Mouse (Mus musculus): ENCODE data around the gene Gfod1.

Gfod1 gene

GRCm38 (mm10) chr13:43304018-43304431 is at the start of gene Gfod1:
Gene Gfod1, minus strand, starts transcription at chr13:43304172.
- peak; percentile 95 for DNase-seq

GRCm38 (mm10) chr13:43353356-43353755 is 49.4 kb upstream of the Gfod1 start:
- DNase-seq = no peak

- DNase-seq = no peak
Measured at GRCm38 (mm10) chr13:43350489-43351169, 46.7 kb upstream of the Gfod1 start.

- DNase-seq = no peak
Measured at GRCm38 (mm10) chr13:43349376-43349775, 45.4 kb upstream of the Gfod1 start.

GRCm38 (mm10) chr13:43346825-43347224 is 42.9 kb upstream of the Gfod1 start:
- DNase-seq = no peak

GRCm38 (mm10) chr13:43338632-43339031 is 34.7 kb upstream of the Gfod1 start:
- no peak for DNase-seq

- no peak for DNase-seq
Measured at GRCm38 (mm10) chr13:43338001-43338400, 34.0 kb upstream of the Gfod1 start.

- DNase-seq = no peak
Measured at GRCm38 (mm10) chr13:43336425-43337221, 32.7 kb upstream of the Gfod1 start.

- DNase-seq = peak; percentile 52
Measured at GRCm38 (mm10) chr13:43332591-43332990, 28.6 kb upstream of the Gfod1 start.

- no peak for DNase-seq
Measured at GRCm38 (mm10) chr13:43331721-43332444, 27.9 kb upstream of the Gfod1 start.

GRCm38 (mm10) chr13:43325427-43325826 is 21.5 kb upstream of the Gfod1 start:
- no peak for DNase-seq

GRCm38 (mm10) chr13:43321492-43321891 is 17.5 kb upstream of the Gfod1 start:
- no peak for DNase-seq

GRCm38 (mm10) chr13:43319396-43319795 is 15.4 kb upstream of the Gfod1 start:
- no peak for DNase-seq

- DNase-seq = no peak
Measured at GRCm38 (mm10) chr13:43317411-43317810, 13.4 kb upstream of the Gfod1 start.

GRCm38 (mm10) chr13:43305181-43305924 is 1.4 kb upstream of the Gfod1 start:
- no peak for DNase-seq

GRCm38 (mm10) chr13:43304700-43305099 is 728 bp upstream of the Gfod1 start:
- DNase-seq = peak; percentile 65

- DNase-seq = peak; percentile 53
Measured at GRCm38 (mm10) chr13:43303161-43303965, 609 bp downstream of the Gfod1 start.

- peak; percentile 41 for DNase-seq
Measured at GRCm38 (mm10) chr13:43302651-43303160, 1.3 kb downstream of the Gfod1 start.

- peak; percentile 26 for DNase-seq
Measured at GRCm38 (mm10) chr13:43302239-43302638, 1.7 kb downstream of the Gfod1 start.

GRCm38 (mm10) chr13:43300906-43301305 is 3.1 kb downstream of the Gfod1 start:
- DNase-seq = no peak

- DNase-seq = no peak
Measured at GRCm38 (mm10) chr13:43300366-43300765, 3.6 kb downstream of the Gfod1 start.

- no peak for DNase-seq
Measured at GRCm38 (mm10) chr13:43299171-43299570, 4.8 kb downstream of the Gfod1 start.
